Mouse (Mus musculus) liver, embryonic 11.5 days (tissue): ENCODE measurements around the gene Arhgap30. TPM values are rescaled to one million over a fixed set of nuclear protein-coding genes. Genes with fewer than 3 reads are reported as not detected.
A peak's percentile ranks its signal among the peaks of the same experiment; 100 is the strongest.

ENCODE experiments used
- ATAC-seq: fragments of 200-750 bp; cut with Nextera tagmentation; replicated peaks from 2 replicates; pipeline ENCODE4 v1.8.0; 2017; ENCODE audit warnings: moderate number of reproducible peaks, mild to moderate bottlenecking, moderate TSS enrichment, moderate library complexity; ENCODE audit not compliant: low FRiP score
- DNase-seq: peaks from one replicate; pipeline ENCODE4 v3.0.0-alpha.2; 2017; ENCODE audit warnings: low spot score
- H3K27ac ChIP-seq: fragments of 300-500 bp; sonication (generic); 2 replicates; pipeline ENCODE4 v1.5.1; 2014; ENCODE audit warnings: mild to moderate bottlenecking, low read depth, low read length, control low read depth
- H3K27me3 ChIP-seq: fragments of 300-500 bp; sonication (generic); replicated peaks from 2 replicates; pipeline ENCODE4 v1.6.1; 2014; ENCODE audit warnings: low read length, mixed read lengths; ENCODE audit not compliant: control insufficient read depth, insufficient read depth
- H3K36me3 ChIP-seq: fragments of 300-500 bp; sonication (generic); 2 replicates; pipeline ENCODE4 v1.6.1; 2014; ENCODE audit warnings: mild to moderate bottlenecking, low read length, moderate library complexity, mixed read lengths; ENCODE audit not compliant: control insufficient read depth, insufficient read depth
- H3K4me1 ChIP-seq: fragments of 300-500 bp; sonication (generic); replicated peaks from 2 replicates; pipeline ENCODE4 v1.6.1; 2014; ENCODE audit warnings: low read length, mixed read lengths; ENCODE audit not compliant: control insufficient read depth, insufficient read depth
- H3K4me2 ChIP-seq: fragments of 300-500 bp; sonication (generic); 2 replicates; pipeline ENCODE4 v1.6.1; 2014; ENCODE audit warnings: mild to moderate bottlenecking, control low read depth, moderate library complexity
- H3K4me3 ChIP-seq: fragments of 300-500 bp; sonication (generic); 2 replicates; pipeline ENCODE4 v1.5.1; 2014; ENCODE audit warnings: low read depth, low read length, control low read depth
- H3K9ac ChIP-seq: fragments of 300-500 bp; sonication (generic); 2 replicates; pipeline ENCODE4 v1.6.1; 2014; ENCODE audit warnings: low read depth, low read length, control low read depth
- H3K9me3 ChIP-seq: fragments of 300-500 bp; sonication (generic); 2 replicates; pipeline ENCODE4 v1.6.1; 2016; ENCODE audit warnings: low read length, inconsistent platforms, mixed read lengths; ENCODE audit not compliant: control insufficient read depth
- WGBS: fragments of 180-500 bp; shearing (Covaris S2); extraction: QIAGEN DNeasy Blood & Tissue Kit; methylation state at CpG from one replicate; pipeline ENCODE4 v1.1.7; 2014; 5-methylcytosine and 5-hydroxymethylcytosine counted together
- polyA plus RNA-seq: library from polyadenylated mRNA; unstranded; fragments of >200 nt; fragmentation: Nextera tagmentation; extraction: Ambion mirVana; gene quantifications from 2 replicates; pipeline ENCODE4 v1.2.1, GENCODE M21; 2014

The Arhgap30 gene
- polyA plus RNA-seq, 1 experiment from 2014 or later: 3.5 TPM

GRCm38 (mm10) chr1:171385171-171385570, 3.6 kb upstream of the Arhgap30 start:
- Histone ChIP-seq H3K4me2 (no peak overlapping the region), H3K9me3 (no peaks in the 10 kb centered on the region), H3K9ac (no peak overlapping the region), H3K27me3 (peaks cover 11% of the 10 kb centered on the region), H3K4me1 (no peaks in the 10 kb centered on the region; the same call in none of the 2 replicates), H3K36me3 (no peaks in the 10 kb centered on the region), H3K4me3 (no peak overlapping the region), H3K27ac (no peak overlapping the region)
- ATAC-seq (no peak), DNase-seq (no peak)
- 60% methylated on average over 9 of the region's 9 CpGs for WGBS

GRCm38 (mm10) chr1:171387099-171387498, 1.7 kb upstream of the Arhgap30 start:
- WGBS: 28% methylated on average over 6 of the region's 6 CpGs
- no peak overlapping the region for H3K27ac ChIP-seq

GRCm38 (mm10) chr1:171390101-171390500, 1.3 kb downstream of the Arhgap30 start:
- 46% methylated on average over 4 of the region's 4 CpGs for WGBS
- Histone ChIP-seq H3K9me3 (no peaks in the 10 kb centered on the region), H3K36me3 (no peaks in the 10 kb centered on the region), H3K4me3 (peak overlapping the region; percentile 35), H3K4me2 (peak overlapping the region; percentile 61), H3K27me3 (no peaks in the 10 kb centered on the region), H3K27ac (no peak overlapping the region), H3K4me1 (no peaks in the 10 kb centered on the region; the same call in none of the 2 replicates), H3K9ac (no peak overlapping the region; the same call in 1 of the 2 replicates)
- peak; percentile 46; the same call in 1 of the 2 replicates for ATAC-seq
- no peak for DNase-seq

More at GRCm38 (mm10) chr1:171387099-171387498, 1.7 kb upstream of the Arhgap30 start:
- H3K4me2 ChIP-seq: no peak overlapping the region
- H3K27me3 ChIP-seq: 0 out of 2 replicates have a peak, but pooled peaks cover 3% of the 10 kb centered on the region
- H3K36me3 ChIP-seq: no peaks in the 10 kb centered on the region
- ATAC-seq: no peak
- H3K9me3 ChIP-seq: no peaks in the 10 kb centered on the region
- H3K4me1 ChIP-seq: no peaks in the 10 kb centered on the region; the same call in none of the 2 replicates
- no peak overlapping the region for H3K9ac ChIP-seq
- no peak for DNase-seq
- H3K4me3 ChIP-seq: no peak overlapping the region

GRCm38 (mm10) chr1:171401821-171402220, 13.1 kb downstream of the Arhgap30 start:
- Histone ChIP-seq H3K4me1 (no peaks in the 10 kb centered on the region), H3K9me3 (no peaks in the 10 kb centered on the region), H3K27ac (no peak overlapping the region), H3K27me3 (no peaks in the 10 kb centered on the region), H3K4me2 (no peak overlapping the region), H3K9ac (no peak overlapping the region), H3K36me3 (no peaks in the 10 kb centered on the region), H3K4me3 (no peak overlapping the region)
- ATAC-seq (no peak), DNase-seq (no peak)
- 75% methylated on average over 4 of the region's 4 CpGs for WGBS

- H3K9me3 ChIP-seq: no peaks in the 10 kb centered on the region
- 82% methylated on average over 7 of the region's 9 CpGs for WGBS
- H3K4me1 ChIP-seq: no peaks in the 10 kb centered on the region
- no peaks in the 10 kb centered on the region for H3K36me3 ChIP-seq
- H3K27ac ChIP-seq: no peak overlapping the region
- H3K9ac ChIP-seq: no peak overlapping the region
- DNase-seq: no peak
- no peak overlapping the region for H3K4me2 ChIP-seq
- ATAC-seq: no peak
- no peak overlapping the region for H3K4me3 ChIP-seq
- H3K27me3 ChIP-seq: no peaks in the 10 kb centered on the region
Observed at GRCm38 (mm10) chr1:171402991-171403390, 14.2 kb downstream of the Arhgap30 start.

GRCm38 (mm10) chr1:171407263-171407662, 18.5 kb downstream of the Arhgap30 start:
- Histone ChIP-seq H3K27me3 (no peaks in the 10 kb centered on the region), H3K9me3 (no peaks in the 10 kb centered on the region), H3K36me3 (no peaks in the 10 kb centered on the region), H3K4me1 (no peaks in the 10 kb centered on the region), H3K9ac (no peak overlapping the region), H3K4me2 (no peak overlapping the region), H3K4me3 (no peak overlapping the region), H3K27ac (no peak overlapping the region)
- 81% methylated on average over 5 of the region's 5 CpGs for WGBS
- no peak for ATAC-seq
- DNase-seq: no peak

- Histone ChIP-seq H3K4me3 (no peak overlapping the region), H3K4me2 (no peak overlapping the region), H3K9me3 (no peaks in the 10 kb centered on the region), H3K9ac (no peak overlapping the region), H3K27me3 (no peaks in the 10 kb centered on the region), H3K36me3 (0 out of 2 replicates have a peak, but pooled peaks cover 2% of the 10 kb centered on the region), H3K27ac (no peak overlapping the region), H3K4me1 (peaks cover 18% of the 10 kb centered on the region)
- ATAC-seq (no peak), DNase-seq (no peak)
- WGBS: 75% methylated on average over 1 of the region's 1 CpGs
Observed at GRCm38 (mm10) chr1:171410231-171410630, 21.5 kb downstream of the Arhgap30 start.

GRCm38 (mm10) chr1:171410947-171411484, 22.3 kb downstream of the Arhgap30 start, which contains the start of gene Usf1:
Usf1 (plus strand) TSS chr1:171411313.
- Histone ChIP-seq H3K4me3 (peak within 1 kb of the TSS; percentile 97), H3K4me2 (peak within 1 kb of the TSS; percentile 69), H3K9ac (peak within 1 kb of the TSS; percentile 93), H3K27me3 (no peaks in the 10 kb centered on the region), H3K9me3 (no peaks in the 10 kb centered on the region), H3K4me1 (peaks cover 18% of the 10 kb centered on the region), H3K27ac (peak within 1 kb of the TSS; percentile 78), H3K36me3 (peaks cover 5% of the 10 kb centered on the region)
- peak; percentile 95 for ATAC-seq
- DNase-seq: peak; percentile 93
- WGBS: under 1% methylated on average over 36 of the region's 36 CpGs

- DNase-seq (no peak), ATAC-seq (peak; percentile 75)
- Histone ChIP-seq H3K27ac (peak overlapping the region; percentile 78), H3K36me3 (peaks cover 8% of the 10 kb centered on the region), H3K4me2 (peak overlapping the region; percentile 69), H3K4me1 (peaks cover 18% of the 10 kb centered on the region), H3K9ac (peak overlapping the region; percentile 93), H3K27me3 (no peaks in the 10 kb centered on the region), H3K4me3 (peak overlapping the region; percentile 97), H3K9me3 (no peaks in the 10 kb centered on the region)
- under 1% methylated on average over 34 of the region's 39 CpGs for WGBS
Observed at GRCm38 (mm10) chr1:171411492-171411941, 22.8 kb downstream of the Arhgap30 start.
